Mouse (Mus musculus) CH12.LX (cell line): Measurements from ENCODE around the gene Abhd14b.
A peak's percentile ranks its signal among the peaks of the same experiment; 100 is the strongest.

Source experiments
- BHLHE40 ChIP-seq: IDR thresholded peaks from 2 replicates; pipeline ENCODE4 v1.6.1; 2011; ENCODE audit warnings: mild to moderate bottlenecking, low read depth, low read length, improper control_type of control experiment
- CHD1 ChIP-seq: IDR thresholded peaks from 2 replicates; pipeline ENCODE4 v1.6.1; 2012; ENCODE audit warnings: low read depth, low read length, improper control_type of control experiment, inconsistent platforms
- CTCF ChIP-seq, 2 experiments: IDR thresholded peaks in 1 of 2; conservative IDR thresholded peaks in 1 of 2; 2 replicates each; pipeline ENCODE4 v1.5.1; 2011 to 2012; ENCODE audit warnings: low read depth in 2 of 2, low read length in 2 of 2, improper control_type of control experiment in 1 of 2, inconsistent platforms in 1 of 2, mild to moderate bottlenecking in 1 of 2, moderate library complexity in 1 of 2
- E2F4 ChIP-seq: IDR thresholded peaks from 2 replicates; pipeline ENCODE4 v1.6.1; 2011; ENCODE audit warnings: low read depth, low read length, improper control_type of control experiment; ENCODE audit not compliant: insufficient replicate concordance
- EP300 ChIP-seq: IDR thresholded peaks from 2 replicates; pipeline ENCODE4 v1.6.1; 2011; ENCODE audit warnings: low read length, improper control_type of control experiment
- GABPA ChIP-seq: IDR thresholded peaks from 2 replicates; pipeline ENCODE4 v1.6.1; 2012; ENCODE audit warnings: low read depth, low read length, improper control_type of control experiment, inconsistent platforms; ENCODE audit not compliant: insufficient replicate concordance
- MXI1 ChIP-seq: IDR thresholded peaks from 2 replicates; pipeline ENCODE4 v1.6.1; 2011; ENCODE audit warnings: mild to moderate bottlenecking, low read depth, low read length, improper control_type of control experiment
- NELFE ChIP-seq: IDR thresholded peaks from 2 replicates; pipeline ENCODE4 v1.6.1; 2011; ENCODE audit warnings: low read depth, low read length, improper control_type of control experiment
- PAX5 ChIP-seq: IDR thresholded peaks from 2 replicates; pipeline ENCODE4 v1.6.1; 2012; ENCODE audit warnings: low read length, inconsistent platforms, mixed read lengths
- POLR2A ChIP-seq: IDR thresholded peaks from 2 replicates; pipeline ENCODE4 v1.6.1; 2011; ENCODE audit warnings: low read depth, mild to moderate bottlenecking, improper control_type of control experiment, low read length
- RAD21 ChIP-seq: IDR thresholded peaks from 2 replicates; pipeline ENCODE4 v1.6.1; 2011; ENCODE audit warnings: low read depth, mild to moderate bottlenecking, low read length, improper control_type of control experiment, moderate library complexity
- SIN3A ChIP-seq: IDR thresholded peaks from 2 replicates; pipeline ENCODE4 v1.6.1; 2012; ENCODE audit warnings: low read length, improper control_type of control experiment, inconsistent platforms
- SMC3 ChIP-seq: IDR thresholded peaks from 2 replicates; pipeline ENCODE4 v1.6.1; 2011; ENCODE audit warnings: low read depth, low read length, improper control_type of control experiment
- USF2 ChIP-seq: conservative IDR thresholded peaks from 2 replicates; pipeline ENCODE4 v1.6.1; 2011; ENCODE audit warnings: low read depth, low read length, improper control_type of control experiment

- no peak for TF ChIP-seq EP300
- peak; percentile 24 for TF ChIP-seq RAD21
- no peak for TF ChIP-seq POLR2A
- peak in 1 of 2 experiments; percentile 44; a peak in 2 of 4 replicates for TF ChIP-seq CTCF (conservative IDR thresholded peaks at IDR 0.05 in 1 of 2, IDR thresholded peaks at IDR 0.05 in 1 of 2; ENCODE audit: low read depth in 2 of 2, low read length in 2 of 2)
- no peak for TF ChIP-seq GABPA
- no peak for TF ChIP-seq PAX5
- TF ChIP-seq SMC3: no peak; the same call in 1 of the 2 replicates
- no peak for TF ChIP-seq E2F4
- TF ChIP-seq BHLHE40: peak; percentile 60; the same call in 1 of the 2 replicates
- TF ChIP-seq NELFE: no peak
- TF ChIP-seq USF2: no peak
- no peak for TF ChIP-seq MXI1
- no peak for TF ChIP-seq CHD1
- no peak for TF ChIP-seq SIN3A
Observed at GRCm38 (mm10) chr9:106469317-106469716, 22.1 kb downstream of the Abhd14b start.
